8 mouse cellular contexts compared by ENCODE assay signal in the genomic region with DNA sequence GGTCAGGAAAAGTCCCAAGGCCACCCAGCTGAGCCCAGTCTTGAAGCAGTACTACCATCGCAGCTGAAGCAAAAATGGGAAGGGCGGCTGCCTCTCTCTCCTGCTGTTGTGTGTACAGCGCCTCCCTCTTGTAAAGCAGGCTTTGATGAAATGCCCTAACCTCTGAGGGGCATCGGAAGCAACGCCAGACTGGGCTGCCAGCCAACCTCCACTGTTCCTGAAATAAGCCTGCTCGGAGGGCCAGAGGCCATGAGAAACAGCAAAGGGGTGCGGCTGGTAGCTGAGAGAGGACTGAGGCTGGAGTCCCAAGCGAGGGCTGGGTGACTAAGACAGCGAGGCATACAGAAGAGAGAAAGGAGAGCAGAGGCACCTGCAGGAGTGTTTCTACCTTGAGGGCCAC. TPM values are rescaled to one million over a fixed set of nuclear protein-coding genes. Genes with fewer than 3 reads are reported as not detected.
A peak's percentile ranks its signal among the peaks of the same experiment; 100 is the strongest.
DNase-seq lines count a peak whose midpoint lies in the region; ATAC-seq and TF ChIP-seq lines count a peak whose summit lies in the region.

No protein-coding gene starts in this region.

- peak overlapping the region; percentile 35; the same call in 1 of the 2 replicates for H3K4me3 ChIP-seq in E14TG2a.4 (replicated peaks; ENCODE audit: low read length)

- H3K36me3 ChIP-seq in E14TG2a.4 (ENCODE audit: insufficient read depth, low read length): peaks cover 76% of the 10 kb centered on the region

- TF ChIP-seq CTCF in E14TG2a.4 (conservative IDR thresholded peaks at IDR 0.05; ENCODE audit: low read length): no peak

- ATAC-seq in cerebellum, adult (ENCODE audit: insufficient number of reproducible peaks, low FRiP score, low TSS enrichment): no peak

- DNase-seq in cerebellum, postnatal 14 days: peak; percentile 52 to 55
- DNase-seq in gastrocnemius, postnatal 10 days: peak; percentile 56
- peak; percentile 71 for DNase-seq in kidney, adult 9 months
- peak; percentile 38 for DNase-seq in ovary, postnatal 14 days (ENCODE audit: low spot score)
- DNase-seq in thymus, postnatal 4 days: no peak
- DNase-seq in left cerebral cortex, adult 11 months (ENCODE audit: low spot score): no peak

- no peaks in the 10 kb centered on the region for H3K9me3 ChIP-seq in E14TG2a.4 (ENCODE audit: low read length)

- peaks cover 55% of the 10 kb centered on the region for H3K4me1 ChIP-seq in E14TG2a.4 (replicated peaks; ENCODE audit: low read depth, low read length)

- H3K27me3 ChIP-seq in E14TG2a.4 (ENCODE audit: insufficient read depth, low read length): peaks cover 6% of the 10 kb centered on the region

RNA-seq across cellular contexts. Expression of gene Pdgfa, which starts 8.4 kb away (rescaled TPM):
- total RNA-seq in gastrocnemius, postnatal 10 days (2021): 10 to 100 TPM; 20.1 to 33.5 TPM

Comparison
In these comparisons a context has a peak if more than half of its experiments do, and no peak if none do; other contexts are left out.
1. DNase-seq: peak in cerebellum, postnatal 14 days (2 of 2), gastrocnemius, postnatal 10 days (single experiment), kidney, adult 9 months (single experiment) and ovary, postnatal 14 days (single experiment); none in thymus, postnatal 4 days (single experiment) and left cerebral cortex, adult 11 months (single experiment).